Mouse (Mus musculus) CH12.LX (cell line): ENCODE measurements around the gene Pde1a. TPM values are rescaled to one million over a fixed set of nuclear protein-coding genes. Genes with fewer than 3 reads are reported as not detected.

Source experiments
- DNase-seq: peaks from one replicate; pipeline ENCODE4 v3.0.0-alpha.2; 2013; ENCODE audit errors: extremely low read depth
- H3K27ac ChIP-seq: 2 replicates; pipeline ENCODE4 v1.5.1; 2012; ENCODE audit warnings: low read depth, mild to moderate bottlenecking, control low read depth, moderate library complexity; ENCODE audit not compliant: insufficient read depth
- H3K27me3 ChIP-seq: replicated peaks from 2 replicates; pipeline ENCODE3; 2012; ENCODE audit warnings: inconsistent platforms
- H3K36me3 ChIP-seq, 2 experiments: replicated peaks in 1 of 2; 2 replicates each; pipeline versions ENCODE3 to v1.6.1; 2012; ENCODE audit warnings: inconsistent platforms in 1 of 2, low read length in 1 of 2, mild to moderate bottlenecking in 1 of 2, mixed read lengths in 1 of 2, moderate library complexity in 1 of 2; ENCODE audit not compliant: control insufficient read depth in 1 of 2, insufficient read depth in 1 of 2
- H3K4me1 ChIP-seq, 2 experiments: 2 replicates each; pipeline ENCODE4 v1.6.1; 2012; ENCODE audit warnings: inconsistent platforms in 1 of 2, moderate library complexity in 1 of 2; ENCODE audit not compliant: insufficient read depth in 2 of 2, control insufficient read depth in 1 of 2
- H3K4me2 ChIP-seq: 2 replicates; pipeline ENCODE4 v1.6.1; 2012; ENCODE audit warnings: low read depth, mild to moderate bottlenecking, control low read depth; ENCODE audit not compliant: poor library complexity, insufficient read depth, severe bottlenecking
- H3K4me3 ChIP-seq, 3 experiments: fragments of 150-350 bp in 1 of 3; sonication (generic) in 1 of 3; replicated peaks in 1 of 3; 2 replicates each; pipeline versions ENCODE3 to v1.5.1; 2011 to 2012; ENCODE audit warnings: low read depth in 2 of 3, low read length in 2 of 3, mild to moderate bottlenecking in 2 of 3, moderate library complexity in 2 of 3, control low read depth in 1 of 3, improper control_type of control experiment in 1 of 3, inconsistent platforms in 1 of 3, mixed read lengths in 1 of 3; ENCODE audit not compliant: poor library complexity in 1 of 3
- H3K79me2 ChIP-seq: replicated peaks from 2 replicates; pipeline ENCODE4 v1.6.1; 2012; ENCODE audit warnings: mild to moderate bottlenecking, moderate library complexity; ENCODE audit not compliant: control insufficient read depth, poor library complexity, insufficient read depth, severe bottlenecking; ENCODE audit errors: extremely low read depth
- H3K9ac ChIP-seq: 2 replicates; pipeline ENCODE4 v1.6.1; 2012; ENCODE audit warnings: low read depth, mild to moderate bottlenecking, control low read depth, moderate library complexity; ENCODE audit not compliant: insufficient read depth
- H3K9me3 ChIP-seq: replicated peaks from 2 replicates; pipeline ENCODE3; 2012; ENCODE audit warnings: low read length, inconsistent platforms, mixed read lengths
- BHLHE40 ChIP-seq: IDR thresholded peaks from 2 replicates; pipeline ENCODE4 v1.6.1; 2011; ENCODE audit warnings: mild to moderate bottlenecking, low read depth, low read length, improper control_type of control experiment
- CHD2 ChIP-seq: IDR thresholded peaks from 2 replicates; pipeline ENCODE4 v1.6.1; 2011; ENCODE audit warnings: low read length, improper control_type of control experiment
- CTCF ChIP-seq, 2 experiments: IDR thresholded peaks in 1 of 2; conservative IDR thresholded peaks in 1 of 2; 2 replicates each; pipeline ENCODE4 v1.5.1; 2011 to 2012; ENCODE audit warnings: low read depth in 2 of 2, low read length in 2 of 2, improper control_type of control experiment in 1 of 2, inconsistent platforms in 1 of 2, mild to moderate bottlenecking in 1 of 2, moderate library complexity in 1 of 2
- E2F4 ChIP-seq: IDR thresholded peaks from 2 replicates; pipeline ENCODE4 v1.6.1; 2011; ENCODE audit warnings: low read depth, low read length, improper control_type of control experiment; ENCODE audit not compliant: insufficient replicate concordance
- ELF1 ChIP-seq: IDR thresholded peaks from 2 replicates; pipeline ENCODE4 v1.6.1; 2014; ENCODE audit warnings: low read depth, mild to moderate bottlenecking, inconsistent platforms, low read length, improper control_type of control experiment
- EP300 ChIP-seq: IDR thresholded peaks from 2 replicates; pipeline ENCODE4 v1.6.1; 2011; ENCODE audit warnings: low read length, improper control_type of control experiment
- IRF4 ChIP-seq: IDR thresholded peaks from 2 replicates; pipeline ENCODE4 v1.6.1; 2014; ENCODE audit warnings: low read depth, mild to moderate bottlenecking, inconsistent platforms, low read length, improper control_type of control experiment
- JUND ChIP-seq: conservative IDR thresholded peaks from 2 replicates; pipeline ENCODE4 v1.6.1; 2011; ENCODE audit warnings: low read depth, low read length, improper control_type of control experiment
- KAT2A ChIP-seq: IDR thresholded peaks from 2 replicates; pipeline ENCODE4 v1.6.1; 2012; ENCODE audit warnings: low read length, improper control_type of control experiment, inconsistent platforms; ENCODE audit not compliant: insufficient replicate concordance
- MAFK ChIP-seq: IDR thresholded peaks from 2 replicates; pipeline ENCODE4 v1.6.1; 2011; ENCODE audit warnings: low read length, improper control_type of control experiment; ENCODE audit not compliant: insufficient replicate concordance
- MAZ ChIP-seq: IDR thresholded peaks from 2 replicates; pipeline ENCODE4 v1.6.1; 2012; ENCODE audit warnings: low read depth, mild to moderate bottlenecking, inconsistent platforms, low read length, improper control_type of control experiment, moderate library complexity
- NELFE ChIP-seq: IDR thresholded peaks from 2 replicates; pipeline ENCODE4 v1.6.1; 2011; ENCODE audit warnings: low read depth, low read length, improper control_type of control experiment
- NRF1 ChIP-seq: IDR thresholded peaks from 2 replicates; pipeline ENCODE4 v1.6.1; 2014; ENCODE audit warnings: low read depth, mild to moderate bottlenecking, inconsistent platforms, low read length, improper control_type of control experiment, moderate library complexity
- POLR2AphosphoS2 ChIP-seq: IDR thresholded peaks from 2 replicates; pipeline ENCODE4 v1.6.1; 2011; ENCODE audit warnings: low read depth, low read length, improper control_type of control experiment
- RAD21 ChIP-seq: IDR thresholded peaks from 2 replicates; pipeline ENCODE4 v1.6.1; 2011; ENCODE audit warnings: low read depth, mild to moderate bottlenecking, low read length, improper control_type of control experiment, moderate library complexity
- RCOR1 ChIP-seq: conservative IDR thresholded peaks from 2 replicates; pipeline ENCODE4 v1.6.1; 2012; ENCODE audit warnings: low read depth, mild to moderate bottlenecking, inconsistent platforms, low read length, improper control_type of control experiment
- SMC3 ChIP-seq: IDR thresholded peaks from 2 replicates; pipeline ENCODE4 v1.6.1; 2011; ENCODE audit warnings: low read depth, low read length, improper control_type of control experiment
- TBP ChIP-seq: conservative IDR thresholded peaks from 2 replicates; pipeline ENCODE4 v1.6.1; 2011; ENCODE audit warnings: low read depth, low read length, improper control_type of control experiment
- UBTF ChIP-seq: IDR thresholded peaks from 2 replicates; pipeline ENCODE4 v1.6.1; 2012; ENCODE audit warnings: low read depth, mild to moderate bottlenecking, inconsistent platforms, low read length, improper control_type of control experiment, moderate library complexity
- USF1 ChIP-seq: IDR thresholded peaks from 2 replicates; pipeline ENCODE4 v1.6.1; 2014; ENCODE audit warnings: low read depth, mild to moderate bottlenecking, inconsistent platforms, low read length, improper control_type of control experiment
- USF2 ChIP-seq: conservative IDR thresholded peaks from 2 replicates; pipeline ENCODE4 v1.6.1; 2011; ENCODE audit warnings: low read depth, low read length, improper control_type of control experiment
- ZC3H11A ChIP-seq: IDR thresholded peaks from 2 replicates; pipeline ENCODE4 v1.6.1; 2012; ENCODE audit warnings: low read depth, mild to moderate bottlenecking, inconsistent platforms, low read length, improper control_type of control experiment
- ZKSCAN1 ChIP-seq: IDR thresholded peaks from 2 replicates; pipeline ENCODE4 v1.6.1; 2012; ENCODE audit warnings: low read depth, inconsistent platforms, low read length, improper control_type of control experiment, borderline replicate concordance
- ZNF384 ChIP-seq: IDR thresholded peaks from 2 replicates; pipeline ENCODE4 v1.6.1; 2012; ENCODE audit warnings: low read depth, low read length, improper control_type of control experiment, inconsistent platforms
- dilution Hi-C: fragments of 300-500 bp; cut with MboI; formaldehyde crosslinking; loops from 2 replicates; pipeline ENCODE4 v1.14.3; 2020; ENCODE audit warnings: low sequenced_read_pairs; ENCODE audit not compliant: extremely low pct_unique_long_range_greater_than_20kb, extremely low pct_ligation_motif_present
- in situ Hi-C: fragments of 300-500 bp; cut with MboI; formaldehyde crosslinking; loops from 3 replicates; pipeline ENCODE4 v1.14.3; 2019; ENCODE audit warnings: low sequenced_read_pairs, low pct_ligation_motif_present, low pct_unique_long_range_greater_than_20kb, mixed read lengths
- polyA plus RNA-seq: library from polyadenylated mRNA; unstranded; fragments of >175 nt; gene quantifications from 2 replicates; pipeline ENCODE4 v1.2.1, GENCODE M21; 2012; ENCODE audit warnings: low read depth; ENCODE audit not compliant: insufficient read length
- total RNA-seq, 2 experiments: library from RNA; depleted of rRNA; stranded (reverse); fragments of 300-350 nt in 1 of 2; fragments of >200 nt in 1 of 2; gene quantifications; 2 replicates each; pipeline ENCODE4 v1.2.3; 2012 to 2014

The Pde1a gene
- total and polyA plus RNA-seq, 3 experiments, result 0.05 to 0.08 TPM; not detected in 1

DNA sequence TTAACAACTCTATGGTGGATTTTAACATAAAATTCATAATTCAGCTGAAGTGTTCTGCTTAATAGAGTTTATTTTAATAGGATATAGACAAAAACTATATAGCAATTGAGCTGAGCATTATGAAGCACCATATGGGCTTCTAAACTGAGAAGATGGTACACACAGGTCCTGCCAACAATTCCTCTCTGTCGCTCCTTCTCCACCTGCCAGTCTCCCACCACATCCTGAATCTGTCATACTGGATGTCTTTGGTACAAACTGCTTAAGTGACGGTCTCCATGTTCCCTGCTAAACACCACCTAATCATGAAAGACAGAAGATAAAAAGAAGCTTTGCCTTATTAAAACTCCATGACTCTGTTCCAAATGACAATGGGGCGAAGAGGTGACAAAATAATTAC is 20.1 kb upstream of the Pde1a start:
- Histone ChIP-seq H3K36me3 (no peaks in the 10 kb centered on the region), H3K27ac (no peak overlapping the region), H3K4me2 (no peak overlapping the region), H3K4me3 (no peak overlapping the region)
- TF ChIP-seq MAFK (no peak), CHD2 (no peak), NELFE (no peak), ZKSCAN1 (no peak)
- TF ChIP-seq, all 38 proteins: peak for 0
- in situ Hi-C loops (no loop called here), dilution Hi-C loops (no loop called here)
- no peaks in the 10 kb centered on the region for H3K4me1 ChIP-seq
- no peaks in the 10 kb centered on the region for H3K79me2 ChIP-seq
- no peak overlapping the region for H3K9ac ChIP-seq
- DNase-seq, result no peak
- no peaks in the 10 kb centered on the region for H3K9me3 ChIP-seq
- H3K27me3 ChIP-seq, result no peaks in the 10 kb centered on the region

DNA sequence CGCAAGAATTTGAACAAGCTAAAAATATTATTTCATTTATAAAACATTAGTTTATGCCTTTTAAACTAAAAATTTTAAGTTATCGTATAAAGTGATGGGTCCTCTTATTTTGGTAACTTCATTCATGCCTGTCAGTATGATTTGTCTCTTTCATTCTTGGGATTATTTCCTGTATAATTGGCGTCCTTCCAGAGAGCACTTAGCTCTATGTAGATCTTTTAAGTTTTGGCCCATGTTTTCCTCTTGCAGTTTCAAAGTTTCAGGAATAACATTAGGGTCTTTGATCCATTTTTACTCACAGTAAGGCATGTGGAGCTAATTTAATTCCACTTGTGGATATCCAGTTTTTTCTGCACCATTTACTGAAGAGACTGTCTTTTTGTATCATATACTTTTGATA is 5.8 kb upstream of the Pde1a start:
- dilution Hi-C loops (no loop called here), in situ Hi-C loops (no loop called here)
- Histone ChIP-seq H3K9me3 (no peaks in the 10 kb centered on the region), H3K4me2 (no peak overlapping the region), H3K4me1 (no peaks in the 10 kb centered on the region), H3K36me3 (no peaks in the 10 kb centered on the region), H3K9ac (no peak overlapping the region), H3K79me2 (no peaks in the 10 kb centered on the region), H3K27me3 (no peaks in the 10 kb centered on the region), H3K27ac (no peak overlapping the region), H3K4me3 (no peak overlapping the region)
- no peak for TF ChIP-seq TBP
- no peak for TF ChIP-seq NRF1
- TF ChIP-seq SMC3, result no peak
- TF ChIP-seq JUND, result no peak
- no peak for TF ChIP-seq EP300
- no peak for TF ChIP-seq USF1
- no peak for DNase-seq

DNA sequence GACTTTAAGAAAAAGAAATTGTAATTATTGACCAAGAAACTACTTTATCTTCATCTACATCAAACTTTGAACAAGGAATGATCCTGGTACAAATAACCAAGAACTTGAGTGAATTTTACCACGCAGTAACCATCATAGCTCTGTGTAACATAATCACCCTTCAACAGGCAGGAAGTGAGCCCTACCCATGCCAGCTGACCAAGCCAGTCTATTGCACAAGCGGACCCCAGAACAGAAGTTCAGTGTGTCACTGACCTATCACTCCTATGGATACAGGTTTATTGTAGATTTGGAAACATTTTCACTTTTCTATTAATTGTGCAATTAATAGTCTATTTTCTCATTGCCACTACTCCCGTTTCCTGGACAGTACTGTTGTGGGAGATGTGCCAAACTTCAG is 3.4 kb upstream of the Pde1a start:
- TF ChIP-seq ZC3H11A (no peak), CTCF (conservative IDR thresholded peaks at IDR 0.05 in 1 of 2, IDR thresholded peaks at IDR 0.05 in 1 of 2; ENCODE audit: low read depth in 2 of 2, low read length in 2 of 2) (no peak), UBTF (no peak), JUND (no peak), ZNF384 (no peak), RCOR1 (no peak), ZKSCAN1 (no peak), RAD21 (no peak), BHLHE40 (no peak), IRF4 (no peak), USF1 (no peak), KAT2A (no peak), EP300 (no peak), ELF1 (no peak), POLR2AphosphoS2 (no peak), NELFE (no peak), E2F4 (no peak), MAZ (no peak), TBP (no peak), USF2 (no peak)
- H3K27ac ChIP-seq, result no peak overlapping the region
- no peaks in the 10 kb centered on the region for H3K27me3 ChIP-seq
- H3K79me2 ChIP-seq, result no peaks in the 10 kb centered on the region
- H3K9ac ChIP-seq, result no peak overlapping the region
- no peaks in the 10 kb centered on the region for H3K36me3 ChIP-seq
- dilution Hi-C loops (no loop called here), in situ Hi-C loops (no loop called here)
- H3K9me3 ChIP-seq, result no peaks in the 10 kb centered on the region
- no peak overlapping the region for H3K4me3 ChIP-seq
- no peak for DNase-seq
- no peaks in the 10 kb centered on the region for H3K4me1 ChIP-seq
- H3K4me2 ChIP-seq, result no peak overlapping the region
